Mouse (Mus musculus) ES-E14 (cell line): ENCODE measurements at regions not wholly inside any gene's neighbourhood (a gene's known extent, or its start where the extent isn't known, plus 50 kb on each side); places are given as distances from the start of the nearest gene placed in this dataset.

Source experiments
- DNase-seq: peaks from one replicate; pipeline ENCODE4 v3.0.0-alpha.2; 2013; ENCODE audit warnings: low read depth, low spot score
- H3K27ac ChIP-seq: 2 replicates; pipeline ENCODE4 v1.5.1; 2012; ENCODE audit warnings: low read depth, mild to moderate bottlenecking, low read length, moderate library complexity, mixed read lengths; ENCODE audit not compliant: poor library complexity, insufficient read depth, severe bottlenecking
- H3K36me3 ChIP-seq: 2 replicates; pipeline ENCODE4 v1.6.1; 2012; ENCODE audit warnings: mild to moderate bottlenecking, low read length, moderate library complexity, mixed read lengths; ENCODE audit not compliant: control insufficient read depth, poor library complexity, insufficient read depth, severe bottlenecking
- H3K4me1 ChIP-seq, 2 experiments: fragments of 150-350 bp in 1 of 2; sonication (generic) in 1 of 2; 2 replicates each; pipeline ENCODE4 v1.6.1; 2012; ENCODE audit warnings: low read length in 2 of 2, mild to moderate bottlenecking in 1 of 2, mixed read lengths in 1 of 2; ENCODE audit not compliant: control insufficient read depth in 2 of 2, insufficient read depth in 2 of 2, poor library complexity in 1 of 2
- H3K4me3 ChIP-seq, 2 experiments: fragments of 150-350 bp in 1 of 2; sonication (generic) in 1 of 2; 2 replicates each; pipeline ENCODE4 v1.5.1; 2012; ENCODE audit warnings: low read length in 2 of 2, low read depth in 1 of 2, mild to moderate bottlenecking in 1 of 2, mixed read lengths in 1 of 2; ENCODE audit not compliant: insufficient read depth in 1 of 2, poor library complexity in 1 of 2, severe bottlenecking in 1 of 2
- H3K9ac ChIP-seq: 2 replicates; pipeline ENCODE4 v1.6.1; 2012; ENCODE audit warnings: low read depth, mild to moderate bottlenecking, low read length, mixed read lengths; ENCODE audit not compliant: poor library complexity, insufficient read depth, severe bottlenecking
- H3K9me3 ChIP-seq: fragments of 150-350 bp; sonication (generic); 2 replicates; pipeline ENCODE4 v1.6.1; 2012; ENCODE audit warnings: low read depth, mild to moderate bottlenecking, low read length; ENCODE audit not compliant: control insufficient read depth, insufficient read depth
- CHD2 ChIP-seq: IDR thresholded peaks from 2 replicates; pipeline ENCODE4 v1.6.1; 2014; ENCODE audit warnings: mild to moderate bottlenecking, low read depth, low read length, inconsistent platforms
- HCFC1 ChIP-seq: IDR thresholded peaks from 2 replicates; pipeline ENCODE4 v1.6.1; 2012; ENCODE audit warnings: low read length, inconsistent platforms, borderline replicate concordance; ENCODE audit not compliant: insufficient read depth
- MAFK ChIP-seq: IDR thresholded peaks from 2 replicates; pipeline ENCODE4 v1.6.1; 2014; ENCODE audit warnings: mild to moderate bottlenecking, low read depth, low read length, inconsistent platforms; ENCODE audit not compliant: insufficient read depth
- ZC3H11A ChIP-seq: IDR thresholded peaks from 2 replicates; pipeline ENCODE4 v1.6.1; 2012; ENCODE audit warnings: low read depth, mild to moderate bottlenecking, inconsistent platforms, low read length, borderline replicate concordance
- ZNF384 ChIP-seq: IDR thresholded peaks from 2 replicates; pipeline ENCODE4 v1.6.1; 2012; ENCODE audit warnings: low read depth, low read length, inconsistent platforms
- in situ Hi-C, 2 experiments: fragments of 600-800 bp; cut with MboI; formaldehyde crosslinking; loops; one replicate each; pipeline ENCODE4 v1.15.1; 2025; ENCODE audit warnings: low sequenced_read_pairs in 2 of 2, inconsistent platforms in 1 of 2; ENCODE audit not compliant: unreplicated experiment in 2 of 2

DNA sequence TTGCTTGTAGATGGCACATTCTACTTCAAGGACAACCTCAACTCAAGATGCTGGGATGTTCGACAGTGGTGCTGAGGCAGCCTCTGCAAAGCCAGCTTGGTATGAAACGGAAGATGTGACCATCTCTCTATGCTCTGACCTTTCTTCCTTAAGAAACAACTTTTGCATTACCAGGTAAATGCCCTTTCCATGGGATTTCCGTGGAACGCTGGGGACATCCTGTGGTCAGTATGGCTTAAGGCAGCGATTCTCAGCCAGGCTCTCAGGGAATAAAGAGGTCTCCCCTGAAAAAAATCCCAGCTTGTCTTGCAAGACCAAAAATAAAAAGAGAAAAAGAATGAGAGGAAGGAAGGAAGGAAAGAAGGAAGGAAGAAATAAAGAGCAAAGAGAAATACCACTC is 71.3 kb upstream of the Mrps9 start:
- no peak overlapping the region for H3K4me3 ChIP-seq
- H3K36me3 ChIP-seq, result no peaks in the 10 kb centered on the region
- TF ChIP-seq CHD2 (no peak), ZC3H11A (peak; percentile 13; the same call in 1 of the 2 replicates)
- in situ Hi-C loops, result no loop called here
- DNase-seq, result no peak
- no peaks in the 10 kb centered on the region for H3K4me1 ChIP-seq
- no peak overlapping the region for H3K9ac ChIP-seq
- H3K27ac ChIP-seq, result no peak overlapping the region
- H3K9me3 ChIP-seq, result no peaks in the 10 kb centered on the region

DNA sequence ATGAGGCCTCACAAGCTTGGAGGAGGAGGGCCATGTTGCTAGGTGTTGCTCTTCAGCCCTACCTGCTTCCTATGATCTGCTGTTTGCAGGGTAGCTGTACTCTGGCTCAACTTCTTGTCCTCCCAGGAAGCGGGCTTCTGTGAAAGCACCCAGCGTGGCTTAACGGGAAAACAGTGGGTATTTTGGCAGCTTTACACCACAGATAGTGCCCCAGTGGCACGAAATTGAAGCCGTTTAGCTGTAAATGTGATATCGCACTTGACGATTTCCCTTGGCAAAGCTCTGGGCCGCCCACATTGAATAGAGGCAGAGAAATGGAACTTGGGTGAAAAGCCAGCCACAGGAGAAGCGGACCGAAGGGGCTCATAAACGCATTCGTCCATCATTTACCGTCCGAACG is 70.8 kb upstream of the Mrps9 start:
- H3K4me1 ChIP-seq, result no peaks in the 10 kb centered on the region
- in situ Hi-C loops, result no loop called here
- H3K36me3 ChIP-seq, result no peaks in the 10 kb centered on the region
- H3K9me3 ChIP-seq, result no peaks in the 10 kb centered on the region
- no peak for TF ChIP-seq CHD2
- TF ChIP-seq ZNF384, result no peak
- TF ChIP-seq ZC3H11A, result no peak
- no peak for TF ChIP-seq HCFC1
- TF ChIP-seq MAFK, result no peak
- no peak overlapping the region for H3K4me3 ChIP-seq
- no peak overlapping the region for H3K9ac ChIP-seq
- no peak overlapping the region for H3K27ac ChIP-seq
- DNase-seq, result no peak

DNA sequence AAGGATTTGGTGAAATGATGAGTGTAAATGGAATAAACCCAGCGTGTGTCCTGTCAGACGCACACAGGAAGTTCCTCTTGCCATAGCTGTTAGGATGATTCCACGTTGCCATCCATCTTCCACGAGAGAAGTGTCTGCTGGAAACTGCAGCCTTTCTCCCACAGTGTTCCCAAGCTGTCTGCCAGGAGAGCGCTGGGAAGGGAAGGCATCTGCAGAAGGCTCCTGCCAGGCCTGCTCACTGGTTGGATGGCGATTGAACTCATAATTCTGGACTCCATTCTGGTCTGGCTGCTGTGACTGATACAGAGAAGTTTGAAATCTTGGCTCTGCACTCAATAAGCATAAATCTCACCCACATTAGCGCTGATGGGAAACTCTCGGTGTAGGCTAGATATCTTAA is 69.5 kb upstream of the Mrps9 start:
- DNase-seq, result no peak

DNA sequence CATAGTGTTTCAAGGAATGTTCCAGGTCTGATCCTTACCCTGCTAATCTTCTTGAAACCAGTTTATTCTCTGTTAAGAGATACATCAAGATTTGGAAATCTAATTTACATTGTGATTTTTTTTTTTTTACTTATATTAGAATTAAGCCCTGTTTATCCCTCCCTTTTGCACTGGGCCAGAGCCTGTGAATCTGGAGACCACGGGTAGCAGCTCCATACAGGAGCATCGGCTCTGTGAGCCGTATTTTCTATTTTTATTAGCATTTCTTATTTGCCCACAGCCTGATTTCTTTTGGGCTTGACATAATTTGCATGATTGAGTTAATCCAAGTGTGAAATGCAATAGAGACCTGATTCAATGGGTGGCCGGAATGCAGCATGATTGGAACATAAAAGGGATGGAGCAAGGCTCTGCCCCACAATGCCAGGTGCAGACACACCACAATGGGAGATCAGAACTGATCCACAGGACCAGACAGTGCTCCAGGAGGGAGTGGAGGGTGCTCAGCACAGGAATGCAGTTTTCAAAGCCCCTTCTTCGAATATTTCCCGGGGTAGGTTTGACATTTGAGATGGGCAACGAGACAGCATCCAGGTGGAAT is 67.9 kb upstream of the Mrps9 start:
- Histone ChIP-seq H3K9ac (no peak overlapping the region), H3K4me1 (no peaks in the 10 kb centered on the region), H3K27ac (no peak overlapping the region), H3K36me3 (no peaks in the 10 kb centered on the region), H3K9me3 (no peaks in the 10 kb centered on the region), H3K4me3 (no peak overlapping the region)
- in situ Hi-C loops, result no loop called here
- no peak for DNase-seq
- TF ChIP-seq MAFK, result no peak
- no peak for TF ChIP-seq ZNF384
- TF ChIP-seq CHD2, result no peak
- no peak for TF ChIP-seq ZC3H11A
- no peak for TF ChIP-seq HCFC1

More for the DNA sequence above, 69.5 kb upstream of the Mrps9 start:
- no peak overlapping the region for H3K27ac ChIP-seq
- no peaks in the 10 kb centered on the region for H3K4me1 ChIP-seq
- TF ChIP-seq CHD2, result no peak
- no peak for TF ChIP-seq ZNF384
- TF ChIP-seq ZC3H11A, result no peak
- TF ChIP-seq MAFK, result no peak
- TF ChIP-seq HCFC1, result no peak
- in situ Hi-C loops, result no loop called here
- H3K9ac ChIP-seq, result no peak overlapping the region
- H3K36me3 ChIP-seq, result no peaks in the 10 kb centered on the region
- H3K9me3 ChIP-seq, result no peaks in the 10 kb centered on the region
- no peak overlapping the region for H3K4me3 ChIP-seq

DNA sequence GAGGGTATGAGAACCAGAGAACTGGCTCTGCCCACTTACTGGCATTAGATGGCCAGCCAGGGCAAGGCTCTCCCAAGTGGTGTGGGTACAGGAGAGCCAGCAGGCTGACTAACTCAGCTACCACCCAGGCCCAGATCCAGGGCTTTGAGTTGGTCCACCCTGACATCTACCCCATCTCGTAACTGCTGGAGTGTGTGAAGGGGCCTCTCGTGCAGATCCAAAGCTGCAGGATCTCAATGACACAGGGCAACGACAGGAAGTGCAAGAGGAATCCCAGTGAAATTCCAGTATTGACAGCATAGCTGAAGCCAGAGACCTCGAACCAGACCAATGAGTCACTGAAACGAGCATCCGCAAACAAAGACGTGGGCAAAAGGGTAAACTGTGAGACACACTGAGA is 63.8 kb upstream of the Mrps9 start:
- H3K9ac ChIP-seq, result no peak overlapping the region
- DNase-seq, result no peak
- no peak overlapping the region for H3K4me3 ChIP-seq
- no peaks in the 10 kb centered on the region for H3K9me3 ChIP-seq
- no peaks in the 10 kb centered on the region for H3K4me1 ChIP-seq
- H3K36me3 ChIP-seq, result no peaks in the 10 kb centered on the region
- no peak overlapping the region for H3K27ac ChIP-seq
- TF ChIP-seq ZC3H11A (no peak), ZNF384 (no peak), CHD2 (no peak)
- in situ Hi-C loops, result no loop called here
